Mouse (Mus musculus) lung, embryonic 16.5 days (tissue): ENCODE results near the gene Frmd4b. TPM values are rescaled to one million over a fixed set of nuclear protein-coding genes. Genes with fewer than 3 reads are reported as not detected.

Experiments
- ATAC-seq: fragments of 200-750 bp; cut with Nextera tagmentation; 2 replicates; pipeline ENCODE4 v1.8.0; 2017; ENCODE audit warnings: low read depth, mild to moderate bottlenecking, moderate library complexity
- H3K27ac ChIP-seq: fragments of 300-500 bp; sonication (generic); 2 replicates; pipeline ENCODE4 v1.5.1; 2014; ENCODE audit warnings: mild to moderate bottlenecking, control low read depth, low read length
- H3K27me3 ChIP-seq: fragments of 300-500 bp; sonication (generic); 2 replicates; pipeline ENCODE4 v1.6.1; 2014; ENCODE audit warnings: low read depth, low read length, mixed read lengths; ENCODE audit not compliant: control insufficient read depth, insufficient read depth
- H3K36me3 ChIP-seq: fragments of 300-500 bp; sonication (generic); 2 replicates; pipeline ENCODE4 v1.6.1; 2014; ENCODE audit warnings: low read length; ENCODE audit not compliant: control insufficient read depth, insufficient read depth
- H3K4me1 ChIP-seq: fragments of 300-500 bp; sonication (generic); replicated peaks from 2 replicates; pipeline ENCODE4 v1.6.1; 2014; ENCODE audit warnings: low read length, mixed read lengths; ENCODE audit not compliant: control insufficient read depth, insufficient read depth
- H3K4me2 ChIP-seq: fragments of 300-500 bp; sonication (generic); 2 replicates; pipeline ENCODE4 v1.6.1; 2014; ENCODE audit warnings: low read depth, low read length, control low read depth
- H3K4me3 ChIP-seq: fragments of 300-500 bp; sonication (generic); 2 replicates; pipeline ENCODE4 v1.5.1; 2014; ENCODE audit warnings: mild to moderate bottlenecking, low read length, control low read depth
- H3K9ac ChIP-seq: fragments of 300-500 bp; sonication (generic); 2 replicates; pipeline ENCODE4 v1.6.1; 2014; ENCODE audit warnings: low read length, control low read depth
- H3K9me3 ChIP-seq: fragments of 300-500 bp; sonication (generic); 2 replicates; pipeline ENCODE4 v1.6.1; 2016; ENCODE audit warnings: low read length; ENCODE audit not compliant: control insufficient read depth
- WGBS: fragments of 180-500 bp; shearing (Covaris S2); extraction: QIAGEN DNeasy Blood & Tissue Kit; methylation state at CpG from one replicate; pipeline ENCODE4 v1.1.7; 2014; 5-methylcytosine and 5-hydroxymethylcytosine counted together
- polyA plus RNA-seq: library from polyadenylated mRNA; unstranded; fragments of >200 nt; fragmentation: Nextera tagmentation; extraction: Ambion mirVana; gene quantifications from 2 replicates; pipeline ENCODE4 v1.2.1, GENCODE M21; 2015

Gene Frmd4b
- polyA plus RNA-seq, 1 experiment from 2014 or later, result 17.9 TPM

GRCm38 (mm10) chr6:97396351-97396956 lies 220.9 kb downstream of the Frmd4b start:
- Histone ChIP-seq H3K9ac (peak overlapping the region; percentile 36; the same call in 1 of the 2 replicates), H3K9me3 (no peaks in the 10 kb centered on the region), H3K4me2 (peak overlapping the region; percentile 33; the same call in 1 of the 2 replicates), H3K4me1 (peaks cover 13% of the 10 kb centered on the region; the same call in 1 of the 2 replicates), H3K36me3 (no peaks in the 10 kb centered on the region), H3K27ac (peak overlapping the region; percentile 1; the same call in 1 of the 2 replicates), H3K4me3 (no peak overlapping the region), H3K27me3 (no peaks in the 10 kb centered on the region)
- peak; percentile 63 for ATAC-seq
- 30% methylated on average over 9 of the region's 9 CpGs for WGBS

DNA sequence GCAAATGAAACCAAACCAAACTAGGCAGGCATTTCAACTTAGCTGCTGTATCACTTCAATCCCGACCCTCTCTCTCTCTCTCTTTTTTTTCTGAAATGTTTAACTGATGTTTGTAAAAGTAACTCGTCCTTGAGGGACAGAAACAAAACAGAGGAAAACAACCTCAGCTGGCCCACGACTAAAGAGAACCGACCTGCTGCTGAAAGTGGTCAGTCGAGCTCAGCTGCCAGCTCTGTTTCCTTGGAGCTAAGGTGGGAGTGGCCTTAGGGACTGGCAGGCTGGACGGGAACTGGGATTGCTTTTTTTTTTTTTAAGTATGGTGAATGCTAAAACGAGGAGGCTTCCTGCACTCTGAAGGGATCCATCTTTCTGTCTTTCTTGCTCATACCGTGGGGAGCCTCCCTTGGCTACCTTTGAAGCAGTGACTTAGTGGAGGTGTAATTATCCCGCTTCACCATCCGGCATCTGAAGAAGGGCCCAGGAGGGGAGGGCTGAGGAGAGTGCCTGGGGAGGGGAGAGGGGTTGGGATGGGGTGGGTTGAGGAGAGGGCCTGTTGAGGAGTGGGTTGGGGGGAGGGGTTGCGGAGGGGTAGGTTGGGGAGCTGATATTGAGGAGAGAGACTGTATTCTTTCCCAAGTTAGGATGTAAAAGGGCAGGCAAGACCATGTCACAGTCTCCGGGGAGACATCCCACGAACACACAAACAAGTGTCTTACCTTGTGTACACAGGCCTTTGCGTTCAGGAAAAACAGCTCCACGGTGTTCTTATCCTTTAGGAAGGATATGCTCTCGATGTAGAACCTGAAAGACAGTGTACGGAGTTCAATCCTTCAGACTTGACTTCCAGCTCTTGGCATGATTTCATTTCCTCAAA lies 221.6 kb downstream of the Frmd4b start:
- Histone ChIP-seq H3K4me1 (peaks cover 13% of the 10 kb centered on the region; the same call in 1 of the 2 replicates), H3K36me3 (no peaks in the 10 kb centered on the region), H3K27me3 (no peaks in the 10 kb centered on the region), H3K4me2 (peak overlapping the region; percentile 33), H3K9me3 (no peaks in the 10 kb centered on the region), H3K27ac (peak overlapping the region; percentile 51), H3K4me3 (no peak overlapping the region), H3K9ac (peak overlapping the region; percentile 13; the same call in 1 of the 2 replicates)
- ATAC-seq, result peak; percentile 86; the same call in 1 of the 2 replicates
- WGBS, result 21% methylated on average over 17 of the region's 17 CpGs

DNA sequence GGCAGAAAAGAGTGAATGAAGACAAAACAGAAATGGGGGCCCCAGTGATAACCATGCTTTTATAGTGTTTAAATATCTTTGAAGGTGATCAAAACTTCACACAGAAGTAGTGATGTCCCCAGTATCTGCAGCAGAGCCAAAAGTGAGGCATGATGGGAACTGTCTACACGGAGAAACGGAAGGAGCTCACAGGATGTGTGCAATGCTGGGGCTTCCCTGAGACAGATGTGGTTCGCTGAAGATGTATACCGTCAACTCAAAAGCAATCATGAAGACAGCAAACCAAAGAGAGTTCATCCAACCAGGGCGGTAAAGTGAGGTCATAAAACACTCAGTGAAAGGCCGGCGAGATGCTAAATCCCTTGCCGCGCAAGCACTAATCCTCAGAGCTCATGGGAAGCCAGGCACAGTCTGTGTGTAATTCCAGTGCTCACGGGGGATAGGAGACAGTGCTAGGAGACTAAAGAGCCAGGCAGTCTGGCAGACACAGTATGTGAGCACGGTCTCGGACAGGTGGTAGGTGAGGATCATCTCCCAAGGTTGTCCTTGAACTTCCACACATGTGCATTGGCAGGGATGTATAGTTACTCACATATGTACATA lies 222.8 kb downstream of the Frmd4b start:
- WGBS, result 69% methylated on average over 12 of the region's 12 CpGs
- H3K4me2 ChIP-seq, result no peak overlapping the region
- no peak overlapping the region for H3K4me3 ChIP-seq
- no peaks in the 10 kb centered on the region for H3K27me3 ChIP-seq
- no peak overlapping the region for H3K27ac ChIP-seq
- H3K36me3 ChIP-seq, result no peaks in the 10 kb centered on the region
- no peak overlapping the region for H3K9ac ChIP-seq
- H3K4me1 ChIP-seq, result peaks cover 13% of the 10 kb centered on the region; the same call in 1 of the 2 replicates
- no peaks in the 10 kb centered on the region for H3K9me3 ChIP-seq
- ATAC-seq, result no peak

- H3K4me2 ChIP-seq, result no peak overlapping the region
- no peak overlapping the region for H3K4me3 ChIP-seq
- ATAC-seq, result no peak
- H3K36me3 ChIP-seq, result no peaks in the 10 kb centered on the region
- no peaks in the 10 kb centered on the region for H3K27me3 ChIP-seq
- H3K9ac ChIP-seq, result no peak overlapping the region
- no peaks in the 10 kb centered on the region for H3K9me3 ChIP-seq
- WGBS, result 83% methylated on average over 3 of the region's 3 CpGs
- no peak overlapping the region for H3K27ac ChIP-seq
- H3K4me1 ChIP-seq, result peaks cover 13% of the 10 kb centered on the region; the same call in 1 of the 2 replicates
Observed at GRCm38 (mm10) chr6:97392912-97393311, 224.4 kb downstream of the Frmd4b start.

GRCm38 (mm10) chr6:97387388-97387787 lies 230.0 kb downstream of the Frmd4b start:
- no peak overlapping the region for H3K9ac ChIP-seq
- no peak overlapping the region for H3K27ac ChIP-seq
- no peaks in the 10 kb centered on the region for H3K36me3 ChIP-seq
- H3K4me1 ChIP-seq, result no peaks in the 10 kb centered on the region
- H3K9me3 ChIP-seq, result no peaks in the 10 kb centered on the region
- H3K4me2 ChIP-seq, result no peak overlapping the region
- 77% methylated on average over 6 of the region's 6 CpGs for WGBS
- no peak overlapping the region for H3K4me3 ChIP-seq
- H3K27me3 ChIP-seq, result no peaks in the 10 kb centered on the region
- no peak for ATAC-seq

GRCm38 (mm10) chr6:97384918-97385317 lies 232.4 kb downstream of the Frmd4b start:
- Histone ChIP-seq H3K27ac (no peak overlapping the region), H3K9ac (no peak overlapping the region), H3K36me3 (no peaks in the 10 kb centered on the region), H3K9me3 (no peaks in the 10 kb centered on the region), H3K4me3 (no peak overlapping the region), H3K27me3 (no peaks in the 10 kb centered on the region), H3K4me1 (no peaks in the 10 kb centered on the region), H3K4me2 (no peak overlapping the region)
- 79% methylated on average over 5 of the region's 5 CpGs for WGBS
- ATAC-seq, result no peak

- ATAC-seq, result no peak
- Histone ChIP-seq H3K9me3 (no peaks in the 10 kb centered on the region), H3K9ac (no peak overlapping the region), H3K4me2 (no peak overlapping the region), H3K36me3 (no peaks in the 10 kb centered on the region), H3K4me3 (no peak overlapping the region), H3K4me1 (no peaks in the 10 kb centered on the region), H3K27me3 (no peaks in the 10 kb centered on the region), H3K27ac (no peak overlapping the region)
- WGBS, result 74% methylated on average over 4 of the region's 4 CpGs
Observed at GRCm38 (mm10) chr6:97381275-97381674, 236.1 kb downstream of the Frmd4b start.

- no peaks in the 10 kb centered on the region for H3K36me3 ChIP-seq
- no peak for ATAC-seq
Observed at GRCm38 (mm10) chr6:97370947-97371346, 246.4 kb downstream of the Frmd4b start.

GRCm38 (mm10) chr6:97370460-97370859 lies 246.9 kb downstream of the Frmd4b start:
- H3K36me3 ChIP-seq, result no peaks in the 10 kb centered on the region
- WGBS, result 62% methylated on average over 1 of the region's 1 CpGs
- H3K4me1 ChIP-seq, result peaks cover 4% of the 10 kb centered on the region; the same call in 1 of the 2 replicates
- ATAC-seq, result no peak
- H3K27ac ChIP-seq, result no peak overlapping the region
- H3K27me3 ChIP-seq, result no peaks in the 10 kb centered on the region
- no peaks in the 10 kb centered on the region for H3K9me3 ChIP-seq
- H3K4me3 ChIP-seq, result no peak overlapping the region
- H3K9ac ChIP-seq, result no peak overlapping the region
- H3K4me2 ChIP-seq, result no peak overlapping the region

More at GRCm38 (mm10) chr6:97370947-97371346, 246.4 kb downstream of the Frmd4b start:
- no peak overlapping the region for H3K27ac ChIP-seq
- H3K4me3 ChIP-seq, result no peak overlapping the region
- no peak overlapping the region for H3K9ac ChIP-seq
- H3K4me1 ChIP-seq, result peaks cover 4% of the 10 kb centered on the region; the same call in 1 of the 2 replicates
- H3K27me3 ChIP-seq, result no peaks in the 10 kb centered on the region
- WGBS, result 35% methylated on average over 2 of the region's 2 CpGs
- no peaks in the 10 kb centered on the region for H3K9me3 ChIP-seq
- H3K4me2 ChIP-seq, result no peak overlapping the region
